Mouse (Mus musculus) left cerebral cortex, adult 2 months (tissue): ENCODE measurements at regions not wholly inside any gene's neighbourhood (a gene's known extent, or its start where the extent isn't known, plus 50 kb on each side); places are given as distances from the start of the nearest gene placed in this dataset.

Experiments
- DNase-seq, 2 experiments: peaks; one replicate each; pipeline ENCODE4 v3.0.0; 2021 to 2022; ENCODE audit warnings: low spot score in 2 of 2, mixed read lengths in 1 of 2; ENCODE audit errors: extremely low spot score in 1 of 2
- H3K27ac ChIP-seq: fragments of 200-600 bp; 2 replicates; pipeline ENCODE4 v1.8.1; 2022
- H3K4me3 ChIP-seq: fragments of 200-600 bp; 2 replicates; pipeline ENCODE4 v1.8.1; 2022
- CTCF ChIP-seq: fragments of 200-600 bp; IDR thresholded peaks from 2 replicates; pipeline ENCODE4 v1.8.1; 2022; ENCODE audit warnings: antibody characterized with exemption, mild to moderate bottlenecking, moderate library complexity
- intact Hi-C: fragments of 180-260 bp; cut with DNase I; formaldehyde crosslinking; loops from one replicate; pipeline ENCODE4 v1.15.1; 2025

DNA sequence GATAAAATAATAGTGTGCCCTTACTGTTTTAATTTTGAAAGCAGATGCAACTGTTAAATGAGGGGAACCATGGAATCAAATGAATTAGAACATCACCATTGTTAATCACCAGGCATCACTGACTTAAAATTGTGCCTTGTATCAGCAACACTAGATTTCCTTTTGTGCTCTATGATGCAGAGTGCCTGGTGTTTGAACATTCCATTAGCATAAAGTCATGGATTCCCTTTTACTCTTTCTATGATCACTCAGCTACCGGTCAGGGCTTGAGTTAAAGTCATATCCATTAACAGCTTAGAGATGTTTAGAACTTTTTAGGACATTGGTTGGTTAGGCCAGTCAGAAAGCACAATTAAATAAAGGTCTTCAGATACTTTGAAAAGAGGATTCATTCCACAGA is 180.3 kb upstream of the Pitrm1 start:
- no peak overlapping the region for H3K4me3 ChIP-seq
- DNase-seq: no peak
- intact Hi-C loops: loop anchor here (5.0 kb wide), 1 partner anchor 95 kb away; no protein-coding TSS in a partner anchor
- no peak for TF ChIP-seq CTCF
- no peak overlapping the region for H3K27ac ChIP-seq

DNA sequence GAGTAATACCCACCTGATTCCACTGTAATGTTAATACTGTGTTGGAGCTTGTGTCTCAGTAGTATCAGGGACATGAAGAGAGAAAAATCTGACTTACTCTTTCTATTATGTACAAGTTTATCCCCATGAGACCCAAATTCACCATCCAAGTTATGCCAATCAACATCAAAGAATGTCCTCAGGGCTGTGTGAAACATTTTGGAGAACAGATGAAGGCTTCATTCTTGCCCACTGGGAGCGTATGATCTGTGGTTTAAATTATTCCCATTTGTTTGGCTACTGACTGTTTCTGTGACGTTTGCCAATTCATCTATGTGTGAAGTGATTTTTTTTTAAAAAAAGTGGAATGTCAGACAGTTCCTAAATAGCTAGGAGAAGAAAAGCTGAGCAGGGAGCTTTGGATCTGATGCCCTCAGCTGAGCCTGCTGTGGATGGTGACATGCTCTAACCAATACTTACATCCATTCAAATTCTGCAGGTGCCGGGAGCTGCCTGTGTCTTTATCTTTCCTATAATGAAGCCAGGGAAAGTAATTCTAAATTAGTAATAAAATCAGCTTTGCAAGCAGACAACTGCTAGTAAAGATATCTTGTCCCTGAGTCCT is 173.3 kb upstream of the Pitrm1 start:
- intact Hi-C loops: no loop called here
- TF ChIP-seq CTCF: no peak
- no peak overlapping the region for H3K4me3 ChIP-seq

DNA sequence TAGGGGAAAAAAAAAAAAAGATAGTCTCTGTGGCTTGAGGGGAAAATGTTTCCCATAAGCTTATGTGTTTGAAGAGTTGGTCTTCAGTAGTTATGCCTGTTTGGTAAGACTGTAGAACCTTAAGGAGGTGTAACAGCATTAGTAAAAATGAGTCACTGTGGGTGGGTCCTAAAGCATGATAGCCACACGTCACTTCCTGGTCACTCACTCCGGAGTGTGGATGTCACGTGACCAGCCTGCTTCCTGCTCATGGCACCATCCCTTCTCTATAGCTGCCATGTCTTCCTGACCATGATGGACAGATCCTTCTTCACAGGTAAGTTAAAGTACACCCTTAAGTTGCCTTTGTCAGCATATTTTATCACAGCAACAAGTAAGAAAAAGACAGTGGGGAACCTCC is 170.0 kb upstream of the Pitrm1 start:
- H3K4me3 ChIP-seq: no peak overlapping the region
- intact Hi-C loops: no loop called here
- no peak for DNase-seq
- TF ChIP-seq CTCF: no peak
- no peak overlapping the region for H3K27ac ChIP-seq

More for the DNA sequence above, 173.3 kb upstream of the Pitrm1 start:
- H3K27ac ChIP-seq: no peak overlapping the region
- DNase-seq: no peak

DNA sequence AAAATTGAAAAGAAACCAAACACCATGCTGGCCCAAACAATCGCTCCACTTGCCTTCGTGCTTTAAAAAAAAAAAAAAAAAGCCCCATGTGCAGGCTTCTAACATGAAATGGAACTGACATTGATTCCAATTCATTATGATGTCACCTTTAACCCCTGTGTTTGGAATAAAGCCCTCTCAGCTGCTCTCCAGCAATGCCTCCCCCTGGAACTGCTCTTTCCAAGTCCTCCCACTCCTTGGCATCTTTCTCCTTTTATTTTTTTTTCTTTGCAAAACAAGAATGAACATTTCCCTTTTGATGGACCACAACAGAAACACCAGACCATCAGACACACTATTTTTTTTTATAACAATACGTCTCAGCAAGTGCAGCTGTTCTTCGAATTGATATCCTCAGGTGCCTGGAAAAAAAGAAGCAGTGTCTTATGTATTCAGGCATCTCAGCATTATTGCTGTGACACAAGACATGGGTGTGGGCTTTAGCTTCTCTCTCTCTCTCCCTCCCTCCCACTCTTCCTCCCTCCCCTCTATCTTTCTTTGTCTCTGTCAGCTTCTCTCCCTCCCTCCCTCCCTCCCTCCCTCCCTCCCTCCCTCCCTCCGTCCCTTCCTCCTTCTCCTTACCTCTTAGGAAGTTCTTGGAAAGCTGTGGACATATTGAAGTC is 152.3 kb upstream of the Pitrm1 start:
- TF ChIP-seq CTCF: no peak
- intact Hi-C loops: no loop called here
- DNase-seq: no peak
- Histone ChIP-seq H3K4me3 (no peak overlapping the region), H3K27ac (no peak overlapping the region)

DNA sequence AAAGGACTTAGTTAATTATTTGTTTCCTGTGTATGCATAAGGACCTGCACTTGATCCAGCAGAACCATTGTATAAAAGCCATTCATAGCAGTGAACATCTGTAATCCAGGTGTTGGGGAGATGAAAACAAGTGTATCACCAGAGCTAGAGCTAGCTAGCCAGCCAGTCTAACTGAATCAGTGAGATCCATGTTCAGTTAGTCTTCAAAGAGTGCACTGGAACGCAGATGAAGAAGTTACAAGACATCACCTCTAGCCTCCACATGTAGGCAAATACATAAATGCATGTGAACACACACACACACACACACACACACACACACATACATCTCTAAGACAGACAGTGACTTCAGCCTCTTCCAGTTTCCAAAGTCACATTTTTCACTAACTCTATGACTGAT is 150.3 kb upstream of the Pitrm1 start:
- no peak overlapping the region for H3K4me3 ChIP-seq
- TF ChIP-seq CTCF: no peak
- H3K27ac ChIP-seq: no peak overlapping the region
- intact Hi-C loops: no loop called here
- DNase-seq: no peak

DNA sequence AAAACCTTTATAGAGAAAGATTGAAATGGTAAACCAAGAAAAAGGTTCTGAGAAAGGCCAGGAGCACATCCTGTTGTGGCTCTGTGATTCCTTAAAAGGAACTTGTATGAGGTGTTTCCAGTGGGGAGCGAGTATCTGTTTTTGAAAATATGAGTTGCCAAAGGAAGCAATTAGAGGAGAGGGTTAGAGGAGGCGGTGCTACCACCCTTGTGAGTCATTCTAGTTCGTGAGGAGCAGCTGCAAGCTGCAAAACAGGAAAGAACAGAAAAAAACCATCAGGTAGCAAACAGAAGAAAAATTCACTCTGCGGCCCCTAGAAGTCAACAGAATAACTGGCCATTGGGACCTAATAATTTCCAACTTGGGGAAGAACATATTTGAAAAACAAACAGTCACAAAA is 116.1 kb upstream of the Pitrm1 start:
- no peak for TF ChIP-seq CTCF
- DNase-seq: no peak
- intact Hi-C loops: no loop called here
- Histone ChIP-seq H3K4me3 (no peak overlapping the region), H3K27ac (peak overlapping the region; percentile 44)

DNA sequence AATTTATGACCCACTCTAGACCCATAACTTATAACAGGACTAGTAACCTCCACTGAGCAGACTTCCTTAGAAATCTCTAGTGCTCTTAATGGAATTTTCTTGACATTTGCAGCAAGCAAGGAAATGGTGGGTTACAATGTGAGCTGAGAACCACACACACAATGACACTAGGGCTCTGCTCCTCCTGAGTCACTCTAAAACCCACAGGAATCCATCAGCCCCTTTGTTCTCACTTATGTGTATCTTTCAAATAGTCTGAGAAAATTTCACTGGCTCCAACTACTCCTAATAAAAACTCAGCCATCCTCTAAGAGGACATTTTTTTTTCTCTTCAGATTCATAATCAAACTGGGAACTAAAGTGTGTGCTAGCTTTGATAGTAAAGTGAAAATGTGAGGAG is 101.0 kb upstream of the Pitrm1 start:
- Histone ChIP-seq H3K27ac (no peak overlapping the region), H3K4me3 (no peak overlapping the region)
- intact Hi-C loops: no loop called here
- TF ChIP-seq CTCF: no peak
- DNase-seq: no peak

DNA sequence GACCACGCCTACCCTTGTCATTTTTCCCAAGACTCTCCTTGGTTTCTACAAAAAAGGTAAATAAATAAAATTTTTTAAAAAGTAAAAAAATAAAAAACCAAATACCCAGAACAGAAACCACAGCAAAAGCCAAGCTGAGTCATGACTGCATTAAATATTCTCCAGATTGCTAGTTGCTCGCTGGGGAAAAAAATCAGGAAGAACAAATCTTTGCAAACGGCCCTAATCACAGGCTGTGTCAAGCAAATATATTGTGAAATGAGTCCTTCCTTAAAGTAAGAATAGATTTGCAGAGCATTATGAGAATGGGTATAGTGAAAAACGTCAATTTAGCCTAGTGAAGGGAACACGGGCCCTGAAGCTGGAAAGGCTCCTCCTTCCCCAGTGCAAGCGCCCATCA is 86.6 kb upstream of the Pitrm1 start:
- no peak for TF ChIP-seq CTCF
- intact Hi-C loops: loop anchor here (5.0 kb wide), 2 partner anchors 94 to 119 kb away; no protein-coding TSS in a partner anchor
- DNase-seq: no peak
- Histone ChIP-seq H3K4me3 (no peak overlapping the region), H3K27ac (peak overlapping the region; percentile 66)

DNA sequence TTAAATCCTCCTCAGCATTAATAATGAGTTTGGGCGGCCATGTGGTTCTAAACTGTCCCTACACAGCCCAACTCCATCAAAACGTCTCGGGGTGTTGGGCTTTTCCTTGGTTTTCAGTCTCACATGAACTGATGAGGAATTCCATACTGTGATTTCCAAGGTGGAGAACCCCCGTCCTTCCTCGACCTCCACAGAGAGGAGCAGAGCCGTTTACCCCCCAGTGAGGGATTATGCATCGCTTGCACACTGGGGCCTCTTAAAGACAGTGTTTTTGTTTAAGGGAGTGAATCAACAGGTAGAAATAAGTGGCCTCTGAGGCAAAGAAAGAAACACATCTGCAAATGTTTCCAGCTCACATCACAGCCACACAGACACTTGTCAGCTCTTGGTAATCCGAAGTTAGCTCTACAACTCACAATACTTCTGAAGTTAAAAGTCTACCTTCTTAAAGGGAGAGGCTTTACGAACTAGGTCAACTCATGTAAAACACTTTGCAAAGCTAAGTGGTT is 82.0 kb upstream of the Pitrm1 start:
- H3K27ac ChIP-seq: no peak overlapping the region
- no peak for TF ChIP-seq CTCF
- H3K4me3 ChIP-seq: no peak overlapping the region
- intact Hi-C loops: loop anchor here (5.0 kb wide), 1 partner anchor 339 kb away; no protein-coding TSS in a partner anchor
- no peak for DNase-seq

DNA sequence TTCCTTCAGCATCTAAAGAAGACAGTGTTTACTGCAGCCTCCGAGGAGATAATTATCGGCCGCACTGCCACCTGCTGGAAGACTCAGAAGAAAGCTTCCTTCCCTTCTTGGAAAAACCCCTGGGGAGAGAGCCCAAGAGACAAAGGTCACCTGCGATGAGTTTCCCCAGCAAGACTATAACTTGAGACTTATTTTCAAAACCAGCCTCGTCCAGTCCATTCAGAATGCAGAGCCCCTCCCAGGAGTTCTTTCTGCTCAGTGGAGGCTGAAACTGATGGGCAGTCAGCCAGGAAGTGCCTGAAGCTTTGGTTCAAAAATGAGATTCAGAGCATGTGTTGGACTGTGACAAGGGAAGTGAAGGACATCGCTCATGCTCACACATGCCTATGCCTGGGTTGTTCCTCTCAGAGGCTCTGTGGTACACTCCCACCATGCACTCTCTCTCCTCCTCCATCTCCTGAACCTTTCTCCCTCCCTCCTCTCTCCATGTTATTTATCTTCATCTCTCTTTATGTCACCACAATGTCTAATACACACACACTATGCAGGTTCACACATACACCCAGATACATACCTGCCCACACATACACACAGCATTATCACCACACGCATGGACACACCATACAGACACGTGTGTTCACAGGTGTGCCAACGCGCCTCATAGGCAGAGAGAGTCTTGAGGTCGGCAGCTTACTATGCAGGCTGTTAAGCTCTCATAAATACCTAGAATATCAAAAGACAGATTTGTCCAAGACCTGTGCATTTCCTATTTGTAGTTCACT is 78.3 kb upstream of the Pitrm1 start:
- no peak overlapping the region for H3K4me3 ChIP-seq
- TF ChIP-seq CTCF: peak; percentile 68
- intact Hi-C loops: loop anchor here (1.0 to 10.0 kb wide), 8 partner anchors 65 to 1527 kb away; no protein-coding TSS in a partner anchor
- DNase-seq: peak; percentile 64 to 71
- H3K27ac ChIP-seq: peak overlapping the region; percentile 76

DNA sequence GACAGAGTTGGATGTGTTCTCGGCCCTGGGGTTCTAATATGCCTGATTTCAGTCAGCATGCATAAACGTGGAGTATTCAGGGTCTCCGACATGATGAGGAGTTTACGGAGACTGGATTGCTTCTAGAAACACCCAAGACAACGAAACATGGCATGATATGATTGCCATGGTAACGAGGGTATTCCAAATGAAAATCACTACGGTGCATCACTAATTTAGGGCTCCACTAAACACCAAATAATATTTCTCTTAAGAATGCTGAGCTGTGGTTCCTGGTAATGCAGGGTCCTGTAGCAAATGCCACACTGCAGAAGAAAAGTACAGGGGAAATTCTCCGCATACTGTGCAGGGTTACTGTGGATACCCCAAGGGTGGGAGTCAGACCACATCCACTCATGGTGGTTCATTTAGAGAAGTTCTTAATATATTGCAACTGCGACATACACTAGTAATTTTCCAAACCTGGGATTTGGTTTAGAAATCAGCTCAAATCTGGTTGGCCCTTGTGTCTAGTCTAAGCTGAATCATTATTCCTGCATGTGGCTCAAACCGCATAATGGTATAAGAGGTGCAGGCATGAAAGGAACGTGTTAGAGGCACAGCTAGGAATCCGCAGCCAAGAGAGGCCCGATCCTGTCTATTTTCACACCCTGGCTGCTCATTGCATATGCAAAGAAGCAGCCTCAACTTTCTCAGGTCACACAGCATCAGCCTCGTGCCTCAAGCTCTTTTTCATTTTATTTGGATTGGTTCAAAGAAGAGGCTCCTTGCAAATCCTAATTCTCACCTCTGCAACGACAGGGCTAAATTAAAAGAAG is 77.5 kb upstream of the Pitrm1 start:
- Histone ChIP-seq H3K4me3 (no peak overlapping the region), H3K27ac (peak overlapping the region; percentile 76)
- TF ChIP-seq CTCF: no peak
- DNase-seq: no peak
- intact Hi-C loops: loop anchor here (1.0 to 10.0 kb wide), 8 partner anchors 64 to 1808 kb away; no protein-coding TSS in a partner anchor
